Mouse (Mus musculus) myocyte (in vitro differentiated cells): Measurements from ENCODE around the gene Xrcc3.

Experiments used
- CEBPB ChIP-seq: IDR thresholded peaks from 2 replicates; pipeline ENCODE4 v1.6.1; 2011; ENCODE audit warnings: mild to moderate bottlenecking, moderate library complexity; ENCODE audit not compliant: poor library complexity, insufficient read depth, severe bottlenecking
- MAX ChIP-seq: IDR thresholded peaks from one replicate; pipeline ENCODE4 v1.6.1; 2011; ENCODE audit warnings: low read depth, mild to moderate bottlenecking, control low read depth
- MYOG ChIP-seq, 3 experiments: IDR thresholded peaks; one replicate each; pipeline ENCODE4 v1.6.1; 2011; ENCODE audit warnings: control low read depth in 2 of 3, low read depth in 2 of 3, mild to moderate bottlenecking in 2 of 3; ENCODE audit not compliant: insufficient read length in 2 of 3, control insufficient read depth in 1 of 3, insufficient read depth in 1 of 3
- POLR2A ChIP-seq: IDR thresholded peaks from one replicate; pipeline ENCODE4 v1.6.1; 2011; ENCODE audit warnings: low read depth, mild to moderate bottlenecking, control low read depth, moderate library complexity; ENCODE audit not compliant: insufficient read length
- POLR2AphosphoS2 ChIP-seq: IDR thresholded peaks from one replicate; pipeline ENCODE4 v1.6.1; 2011; ENCODE audit warnings: low read depth, control low read depth; ENCODE audit not compliant: insufficient read length
- TCF12 ChIP-seq: IDR thresholded peaks from one replicate; pipeline ENCODE4 v1.6.1; 2011; ENCODE audit warnings: mild to moderate bottlenecking, control low read depth; ENCODE audit not compliant: poor library complexity, insufficient read depth, severe bottlenecking

DNA sequence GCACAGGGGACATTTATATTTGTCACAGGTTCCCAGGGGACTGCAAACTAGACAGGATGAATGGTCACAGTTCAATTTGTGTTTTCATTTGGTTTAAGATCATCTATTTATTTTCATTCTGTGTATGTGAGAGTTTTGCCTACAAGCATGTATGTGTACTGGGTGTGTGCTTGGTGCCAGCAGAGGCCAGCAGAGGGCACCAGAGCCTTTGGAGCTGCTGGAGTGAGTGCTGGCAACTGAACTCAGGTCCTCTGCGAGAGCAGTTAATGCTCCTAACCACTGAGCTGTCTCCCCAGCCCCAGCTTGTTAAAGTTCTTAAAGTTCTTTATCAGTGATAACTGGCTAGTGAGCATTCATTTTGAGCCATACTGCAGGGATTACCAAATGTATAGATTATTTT lies 34.1 kb downstream of the Xrcc3 start:
- TF ChIP-seq MAX, result no peak
- no peak for TF ChIP-seq POLR2A
- TF ChIP-seq MYOG (IDR thresholded peaks at IDR 0.05; ENCODE audit: control insufficient read depth in 1 of 3, insufficient read depth in 1 of 3, insufficient read length in 2 of 3, low read depth in 2 of 3), result no peak
- no peak for TF ChIP-seq TCF12
- no peak for TF ChIP-seq CEBPB
- TF ChIP-seq POLR2AphosphoS2, result no peak
